Mouse (Mus musculus) G1E (cell line): Measurements from ENCODE around the gene Fig4. TPM values are rescaled to one million over a fixed set of nuclear protein-coding genes. Genes with fewer than 3 reads are reported as not detected.
A peak's percentile ranks its signal among the peaks of the same experiment; 100 is the strongest.

Experiments
- ATAC-seq: 2 replicates; pipeline ENCODE4 v1.8.0; 2016; ENCODE audit warnings: mild to moderate bottlenecking; ENCODE audit not compliant: insufficient number of reproducible peaks, poor library complexity, low FRiP score, severe bottlenecking; ENCODE audit errors: extremely low read depth
- DNase-seq: peaks from one replicate; pipeline ENCODE4 v3.0.0; 2012; ENCODE audit warnings: low spot score
- H3K27me3 ChIP-seq: 2 replicates; pipeline ENCODE4 v1.6.1; 2012; ENCODE audit warnings: mild to moderate bottlenecking, low read length, inconsistent platforms; ENCODE audit not compliant: insufficient read depth
- H3K36me3 ChIP-seq: replicated peaks from 2 replicates; pipeline ENCODE3; 2012; ENCODE audit warnings: mild to moderate bottlenecking, inconsistent platforms
- H3K4me1 ChIP-seq: 2 replicates; pipeline ENCODE4 v1.6.1; 2012; ENCODE audit warnings: low read depth, low read length, inconsistent platforms, mixed read lengths; ENCODE audit not compliant: insufficient read depth
- H3K4me3 ChIP-seq: 2 replicates; pipeline ENCODE4 v1.5.1; 2012; ENCODE audit warnings: low read depth, mild to moderate bottlenecking, inconsistent platforms, low read length, moderate library complexity, mixed read lengths
- H3K9me3 ChIP-seq: replicated peaks from 2 replicates; pipeline ENCODE4 v1.6.1; 2012; ENCODE audit warnings: inconsistent platforms
- CTCF ChIP-seq: IDR thresholded peaks from 2 replicates; pipeline ENCODE4 v1.5.1; 2012; ENCODE audit warnings: low read depth, low read length, inconsistent platforms, mixed read lengths
- GATA1 ChIP-seq: IDR thresholded peaks from 2 replicates; pipeline ENCODE4 v1.6.1; 2012; ENCODE audit warnings: borderline replicate concordance, low read length, inconsistent platforms, mixed read lengths
- GATA2 ChIP-seq: IDR thresholded peaks from 2 replicates; pipeline ENCODE4 v1.6.1; 2012; ENCODE audit warnings: low read depth, low read length, inconsistent platforms, borderline replicate concordance
- POLR2AphosphoS5 ChIP-seq: IDR thresholded peaks from 2 replicates; pipeline ENCODE4 v1.6.1; 2012; ENCODE audit warnings: low read depth, low read length, inconsistent platforms; ENCODE audit not compliant: insufficient replicate concordance
- TAL1 ChIP-seq: conservative IDR thresholded peaks from 2 replicates; pipeline ENCODE4 v1.6.1; 2012; ENCODE audit warnings: low read depth, low read length, inconsistent platforms, mixed read lengths
- polyA plus RNA-seq: library from polyadenylated mRNA; stranded (reverse); fragments of >175 nt; gene quantifications from 2 replicates; pipeline ENCODE4 v1.2.3, GENCODE M21; 2012
- total RNA-seq, 2 experiments: library from RNA; stranded (forward) in 1 of 2; stranded (reverse) in 1 of 2; fragments of 200-1000 nt in 1 of 2; fragments of >200 nt in 1 of 2; fragmentation: Nextera tagmentation in 1 of 2; gene quantifications; 2 replicates each; pipeline ENCODE4 v1.2.3; 2014 to 2017

Fig4 gene
- total and polyA plus RNA-seq, 3 experiments: 3.5 to 32.6 (median 31.3) TPM

GRCm38 (mm10) chr10:41274871-41275270 lies 28.2 kb downstream of the Fig4 start:
- Histone ChIP-seq H3K4me3 (no peak overlapping the region), H3K27me3 (no peaks in the 10 kb centered on the region), H3K36me3 (peaks cover 54% of the 10 kb centered on the region), H3K4me1 (no peaks in the 10 kb centered on the region), H3K9me3 (no peaks in the 10 kb centered on the region)
- DNase-seq (no peak), ATAC-seq (no peak)
- TF ChIP-seq POLR2AphosphoS5: no peak
- no peak for TF ChIP-seq TAL1
- TF ChIP-seq GATA1: no peak
- TF ChIP-seq CTCF: no peak
- TF ChIP-seq GATA2: no peak

DNA sequence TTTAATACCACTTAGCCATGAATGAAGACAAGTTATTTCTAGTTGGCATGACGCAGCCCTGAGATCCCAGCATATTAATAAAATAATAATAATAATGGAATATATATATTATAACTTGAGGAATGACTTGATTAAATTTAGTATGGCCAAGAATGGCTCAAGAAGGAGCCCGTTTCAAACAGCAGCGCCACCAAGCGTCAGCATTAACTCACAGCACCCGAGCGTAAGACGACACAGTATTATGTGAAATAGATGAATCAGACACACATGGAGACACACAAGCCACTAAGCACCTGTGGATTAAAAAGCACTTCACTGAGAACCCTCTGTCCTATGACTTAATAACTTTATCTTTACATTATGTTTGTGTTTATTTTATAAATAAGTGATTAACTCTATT lies 31.2 kb downstream of the Fig4 start:
- peaks cover 63% of the 10 kb centered on the region for H3K36me3 ChIP-seq
- DNase-seq (no peak), ATAC-seq (no peak)
- no peaks in the 10 kb centered on the region for H3K9me3 ChIP-seq
- peaks cover 3% of the 10 kb centered on the region for H3K4me1 ChIP-seq
- H3K27me3 ChIP-seq: no peaks in the 10 kb centered on the region
- no peak overlapping the region for H3K4me3 ChIP-seq
- no peak for TF ChIP-seq GATA1
- TF ChIP-seq CTCF: 0 out of 2 replicates have a peak, but pooled peaks have one; percentile 9

GRCm38 (mm10) chr10:41261889-41262288 lies 41.2 kb downstream of the Fig4 start:
- H3K4me1 ChIP-seq: peaks cover 6% of the 10 kb centered on the region
- H3K27me3 ChIP-seq: no peaks in the 10 kb centered on the region
- no peak for ATAC-seq
- DNase-seq: no peak
- H3K36me3 ChIP-seq: peaks cover 57% of the 10 kb centered on the region
- TF ChIP-seq GATA1: no peak
- TF ChIP-seq CTCF: no peak
- no peak for TF ChIP-seq POLR2AphosphoS5
- no peak for TF ChIP-seq TAL1
- TF ChIP-seq GATA2: no peak
- H3K4me3 ChIP-seq: no peak overlapping the region
- H3K9me3 ChIP-seq: no peaks in the 10 kb centered on the region

DNA sequence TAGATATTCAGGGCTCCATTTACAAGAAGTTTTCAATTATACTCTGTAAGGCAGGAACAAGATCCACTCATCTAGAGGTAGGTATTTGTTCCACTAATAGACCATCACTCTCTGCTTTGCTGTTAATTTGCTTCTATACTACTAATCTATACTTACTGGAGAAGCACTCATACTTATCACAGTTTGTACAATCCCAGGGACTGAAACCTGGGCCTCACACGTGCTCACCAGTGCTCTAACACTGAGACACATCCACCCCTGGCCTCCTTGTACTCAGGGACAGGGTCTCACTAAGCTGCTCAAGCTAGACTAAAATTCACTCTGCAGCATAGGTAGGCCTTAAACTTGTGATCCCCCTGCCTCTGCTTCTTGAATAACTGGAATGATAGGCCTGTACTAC lies 41.8 kb downstream of the Fig4 start:
- H3K4me3 ChIP-seq: no peak overlapping the region
- H3K9me3 ChIP-seq: no peaks in the 10 kb centered on the region
- H3K4me1 ChIP-seq: peaks cover 2% of the 10 kb centered on the region; the same call in 1 of the 2 replicates
- DNase-seq: no peak
- no peak for ATAC-seq
- no peak for TF ChIP-seq GATA2
- TF ChIP-seq CTCF: no peak
- TF ChIP-seq POLR2AphosphoS5: no peak
- TF ChIP-seq GATA1: no peak
- TF ChIP-seq TAL1: no peak
- H3K36me3 ChIP-seq: peaks cover 58% of the 10 kb centered on the region
- no peaks in the 10 kb centered on the region for H3K27me3 ChIP-seq

DNA sequence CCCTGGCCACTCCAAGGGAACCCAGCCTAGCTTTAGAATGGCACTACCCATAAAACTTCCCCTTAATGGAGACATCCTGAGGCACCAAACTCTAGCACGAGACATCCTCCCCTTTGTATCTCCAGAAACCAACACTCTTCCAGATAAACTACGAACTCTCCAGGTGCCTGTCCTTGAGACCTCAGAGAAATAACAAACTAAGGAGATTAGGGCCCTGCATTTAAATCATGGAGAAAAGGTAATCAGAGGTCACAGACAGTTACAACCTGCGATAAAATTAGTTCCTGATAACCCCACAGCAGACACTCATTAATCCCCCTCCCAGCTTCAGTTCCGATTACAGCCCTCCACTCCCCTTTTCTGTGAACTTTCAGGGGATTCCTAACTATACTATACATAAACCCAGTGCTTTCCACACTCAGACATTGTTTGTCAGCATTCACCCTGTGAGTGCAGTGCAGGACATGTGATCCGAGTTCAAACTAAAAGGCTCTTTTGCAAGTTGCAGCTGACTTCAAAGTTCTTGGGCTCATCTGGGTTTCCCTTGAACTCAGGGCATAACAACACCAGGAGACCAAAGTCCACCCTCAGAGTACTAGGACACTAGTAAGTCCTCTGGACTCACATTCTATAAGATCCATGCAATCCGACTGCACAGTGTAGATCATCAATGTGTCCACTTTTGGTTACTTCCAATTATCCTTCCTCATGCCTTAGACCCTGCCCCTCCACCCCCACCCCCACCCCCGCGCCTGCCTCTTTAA lies 42.6 kb downstream of the Fig4 start:
- DNase-seq: no peak
- H3K4me3 ChIP-seq: no peak overlapping the region
- H3K36me3 ChIP-seq: peaks cover 66% of the 10 kb centered on the region
- peaks cover 2% of the 10 kb centered on the region; the same call in 1 of the 2 replicates for H3K4me1 ChIP-seq
- no peaks in the 10 kb centered on the region for H3K9me3 ChIP-seq
- no peaks in the 10 kb centered on the region for H3K27me3 ChIP-seq
- no peak for ATAC-seq
- TF ChIP-seq POLR2AphosphoS5 (no peak), TAL1 (no peak), GATA1 (no peak), CTCF (no peak), GATA2 (no peak)

DNA sequence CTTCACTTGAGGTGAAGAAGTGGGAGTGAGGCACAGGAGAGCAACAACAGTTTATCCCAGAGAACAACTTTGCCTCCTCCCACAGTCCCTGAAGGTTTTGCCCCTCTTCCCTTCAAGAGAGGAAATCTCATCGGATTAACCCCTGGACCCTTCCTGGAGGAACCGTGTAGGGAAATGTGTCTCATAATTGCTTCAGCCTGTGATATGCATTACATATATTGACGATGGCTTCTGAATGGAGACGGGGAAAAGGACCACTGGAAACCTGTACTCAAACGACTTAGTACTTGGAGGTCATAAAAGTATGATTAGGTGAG lies 52.4 kb downstream of the Fig4 start:
- no peaks in the 10 kb centered on the region; the same call in 1 of the 2 replicates for H3K9me3 ChIP-seq
- no peak for TF ChIP-seq GATA1
- no peak for TF ChIP-seq TAL1
- no peak for TF ChIP-seq CTCF
- TF ChIP-seq GATA2: no peak
- no peak for TF ChIP-seq POLR2AphosphoS5
- H3K27me3 ChIP-seq: no peaks in the 10 kb centered on the region
- no peak overlapping the region for H3K4me3 ChIP-seq
- H3K36me3 ChIP-seq: peaks cover 82% of the 10 kb centered on the region
- peaks cover 22% of the 10 kb centered on the region for H3K4me1 ChIP-seq
- ATAC-seq: no peak
- DNase-seq: no peak
